Comparison of ENCODE assay signal across 7 mouse cellular contexts in the genomic region with DNA sequence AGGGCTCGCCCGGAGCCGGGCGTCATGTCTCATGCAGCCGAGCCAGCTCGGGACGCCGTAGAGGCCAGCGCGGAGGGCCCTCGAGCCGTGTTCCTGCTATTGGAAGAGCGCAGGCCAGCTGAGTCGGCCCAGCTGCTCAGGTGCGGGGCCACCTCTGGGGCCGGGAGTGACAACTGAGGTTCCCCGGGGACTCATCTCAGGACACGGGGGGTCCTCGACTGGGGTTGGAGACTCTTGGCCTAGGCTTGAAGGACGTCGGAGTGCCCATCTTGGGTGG. TPM values are rescaled to one million over a fixed set of nuclear protein-coding genes. Genes with fewer than 3 reads are reported as not detected.
A peak's percentile ranks its signal among the peaks of the same experiment; 100 is the strongest.
DNase-seq lines count a peak whose midpoint lies in the region; ATAC-seq and TF ChIP-seq lines count a peak whose summit lies in the region.

No protein-coding gene starts in this region.

- peak overlapping the region; percentile 80 for H3K27ac ChIP-seq in lung, postnatal 0 days (ENCODE audit: low read length)
- 0 out of 2 replicates have a peak overlapping the region, but pooled peaks have one; percentile 8 for H3K27ac ChIP-seq in limb, embryonic 11.5 days (replicated peaks; ENCODE audit: low read depth, low read length)
- H3K27ac ChIP-seq in small intestine, adult 2 months (ENCODE audit: insufficient read depth, low read depth, low read length): peak overlapping the region; percentile 86

- no peak for DNase-seq in lung, postnatal 0 days (ENCODE audit: low spot score)
- DNase-seq in lung, postnatal 36 days: no peak
- DNase-seq in limb, embryonic 11.5 days (ENCODE audit: low spot score): no peak
- no peak for DNase-seq in right cerebral cortex, postnatal 36 days (ENCODE audit: low spot score in 2 of 2)
- DNase-seq in layer of hippocampus, postnatal 14 days (ENCODE audit: low spot score in 2 of 2): no peak

- peak overlapping the region; percentile 64 for H3K4me3 ChIP-seq in lung, postnatal 0 days (ENCODE audit: low read depth, low read length)
- H3K4me3 ChIP-seq in erythroblast, embryonic 14.5 days (replicated peaks): peak overlapping the region; percentile 71
- peak overlapping the region; percentile 63 for H3K4me3 ChIP-seq in limb, embryonic 11.5 days (ENCODE audit: low read depth, low read length)
- H3K4me3 ChIP-seq in small intestine, adult 2 months (ENCODE audit: low read depth, low read length): peak overlapping the region; percentile 98

- ATAC-seq in lung, postnatal 0 days: no peak; the same call in 1 of the 2 replicates
- no peak for ATAC-seq in limb, embryonic 11.5 days (ENCODE audit: insufficient number of reproducible peaks, low FRiP score, low TSS enrichment, low read depth)

- TF ChIP-seq EP300 in lung, postnatal 0 days (IDR thresholded peaks at IDR 0.05): no peak

- no peaks in the 10 kb centered on the region; the same call in 1 of the 2 replicates for H3K36me3 ChIP-seq in lung, postnatal 0 days (ENCODE audit: insufficient read depth, low read length)
- peaks cover 18% of the 10 kb centered on the region for H3K36me3 ChIP-seq in erythroblast, embryonic 14.5 days (ENCODE audit: control insufficient read depth)
- H3K36me3 ChIP-seq in limb, embryonic 11.5 days (ENCODE audit: control insufficient read depth, insufficient read depth, low read length): no peaks in the 10 kb centered on the region
- peaks cover 16% of the 10 kb centered on the region for H3K36me3 ChIP-seq in small intestine, adult 2 months (ENCODE audit: control insufficient read depth, insufficient read depth, low read length)

- H3K9ac ChIP-seq in lung, postnatal 0 days (replicated peaks; ENCODE audit: low read depth): peak overlapping the region; percentile 63
- peak overlapping the region; percentile 60 for H3K9ac ChIP-seq in limb, embryonic 11.5 days (ENCODE audit: low read length)

- TF ChIP-seq POLR2A in small intestine, adult 2 months (IDR thresholded peaks at IDR 0.05; ENCODE audit: low read depth, low read length): no peak

- no peaks in the 10 kb centered on the region for H3K27me3 ChIP-seq in lung, postnatal 0 days (replicated peaks; ENCODE audit: insufficient read depth, low read length)
- no peaks in the 10 kb centered on the region for H3K27me3 ChIP-seq in erythroblast, embryonic 14.5 days (ENCODE audit: control insufficient read depth)
- H3K27me3 ChIP-seq in limb, embryonic 11.5 days (ENCODE audit: control insufficient read depth, insufficient read depth, low read length): no peaks in the 10 kb centered on the region
- H3K27me3 ChIP-seq in small intestine, adult 2 months (ENCODE audit: control insufficient read depth, insufficient read depth, low read length): no peaks in the 10 kb centered on the region

- H3K4me1 ChIP-seq in lung, postnatal 0 days (ENCODE audit: insufficient read depth, low read depth, low read length): no peaks in the 10 kb centered on the region
- peaks cover 53% of the 10 kb centered on the region for H3K4me1 ChIP-seq in erythroblast, embryonic 14.5 days (ENCODE audit: control insufficient read depth)
- no peaks in the 10 kb centered on the region for H3K4me1 ChIP-seq in limb, embryonic 11.5 days (ENCODE audit: control insufficient read depth, insufficient read depth, low read length)
- H3K4me1 ChIP-seq in small intestine, adult 2 months (ENCODE audit: control insufficient read depth, insufficient read depth, insufficient read length, low read length): peaks cover 2% of the 10 kb centered on the region; the same call in 1 of the 2 replicates

- H3K9me3 ChIP-seq in lung, postnatal 0 days (ENCODE audit: low read length): no peaks in the 10 kb centered on the region
- H3K9me3 ChIP-seq in erythroblast, embryonic 14.5 days (ENCODE audit: control insufficient read depth, low read length): peaks cover 2% of the 10 kb centered on the region; the same call in 1 of the 2 replicates
- H3K9me3 ChIP-seq in limb, embryonic 11.5 days (ENCODE audit: control insufficient read depth, low read length): no peaks in the 10 kb centered on the region

- no peak for TF ChIP-seq CTCF in lung, postnatal 0 days (IDR thresholded peaks at IDR 0.05)
- TF ChIP-seq CTCF in small intestine, adult 2 months (IDR thresholded peaks at IDR 0.05; ENCODE audit: extremely low read depth, insufficient read length, insufficient replicate concordance, low read depth, low read length): no peak

- H3K4me2 ChIP-seq in lung, postnatal 0 days (replicated peaks; ENCODE audit: low read depth, low read length): peak overlapping the region; percentile 59
- peak overlapping the region; percentile 60 for H3K4me2 ChIP-seq in limb, embryonic 11.5 days (ENCODE audit: low read depth, severe bottlenecking)

- 4% methylated on average over 21 of the region's 21 CpGs for WGBS in lung, postnatal 0 days
- WGBS in limb, embryonic 11.5 days: 12% methylated on average over 19 of the region's 21 CpGs
- 14% methylated on average over 21 of the region's 21 CpGs for WGBS in small intestine, adult 2 months

RNA-seq across cellular contexts. Expression of a gene that starts 0.5 kb away (rescaled TPM):
- polyA plus RNA-seq in lung, postnatal 0 days (2015; fragmentation: Nextera tagmentation; extraction: Ambion mirVana): 22.0 and 27.6 TPM in 2 replicates
- polyA plus RNA-seq in erythroblast, embryonic 14.5 days (2012): 1.7 and 1.8 TPM in 2 replicates
- 17.7 and 20.6 TPM in 2 replicates for polyA plus RNA-seq in limb, embryonic 11.5 days (2014; fragmentation: Nextera tagmentation; extraction: Ambion mirVana)
- 19.5 and 23.0 TPM in 2 replicates for polyA plus RNA-seq in small intestine, adult 2 months (2012; rRNA removed)
- 10 to 100 TPM; 31.7 to 34.4 TPM for total RNA-seq in layer of hippocampus, postnatal 14 days (2021)

RNA-seq across cellular contexts. Expression of a gene that starts 12.2 kb away (rescaled TPM):
- 26.4 and 28.2 TPM in 2 replicates for polyA plus RNA-seq in lung, postnatal 0 days (2015; fragmentation: Nextera tagmentation; extraction: Ambion mirVana)
- 0.02 and 0.11 TPM in 2 replicates for polyA plus RNA-seq in erythroblast, embryonic 14.5 days (2012)
- 21.4 and 22.8 TPM in 2 replicates for polyA plus RNA-seq in limb, embryonic 11.5 days (2014; fragmentation: Nextera tagmentation; extraction: Ambion mirVana)
- polyA plus RNA-seq in small intestine, adult 2 months (2012; rRNA removed): 16.3 and 65.1 TPM in 2 replicates
- 10 to 100 TPM; 15.5 to 19.6 TPM for total RNA-seq in layer of hippocampus, postnatal 14 days (2021)

RNA-seq across cellular contexts. Expression of a gene that starts 26.7 kb away (rescaled TPM):
- 22.1 and 25.6 TPM in 2 replicates for polyA plus RNA-seq in lung, postnatal 0 days (2015; fragmentation: Nextera tagmentation; extraction: Ambion mirVana)
- 3.5 and 4.8 TPM in 2 replicates for polyA plus RNA-seq in erythroblast, embryonic 14.5 days (2012)
- polyA plus RNA-seq in limb, embryonic 11.5 days (2014; fragmentation: Nextera tagmentation; extraction: Ambion mirVana): 34.4 and 41.7 TPM in 2 replicates
- 13.0 and 23.2 TPM in 2 replicates for polyA plus RNA-seq in small intestine, adult 2 months (2012; rRNA removed)
- 10 to 100 TPM; 88.1 to 98.9 TPM for total RNA-seq in layer of hippocampus, postnatal 14 days (2021)

RNA-seq across cellular contexts. Expression of a gene that starts 34.6 kb away (rescaled TPM):
- polyA plus RNA-seq in lung, postnatal 0 days (2015; fragmentation: Nextera tagmentation; extraction: Ambion mirVana): 18.3 and 18.8 TPM in 2 replicates
- 0.30 and 0.59 TPM in 2 replicates for polyA plus RNA-seq in erythroblast, embryonic 14.5 days (2012)
- polyA plus RNA-seq in limb, embryonic 11.5 days (2014; fragmentation: Nextera tagmentation; extraction: Ambion mirVana): 85.7 and 99.5 TPM in 2 replicates
- polyA plus RNA-seq in small intestine, adult 2 months (2012; rRNA removed): 36.5 and 46.2 TPM in 2 replicates
- total RNA-seq in layer of hippocampus, postnatal 14 days (2021): 100 to 1,000 TPM in 1 of 2 experiments, 10 to 100 TPM in 1; 98.2 to 107 TPM

RNA-seq across cellular contexts. Expression of a gene that starts 40.8 kb away (rescaled TPM):
- 0.64 and 2.7 TPM in 2 replicates for polyA plus RNA-seq in lung, postnatal 0 days (2015; fragmentation: Nextera tagmentation; extraction: Ambion mirVana)
- 0.46 and 0.51 TPM in 2 replicates for polyA plus RNA-seq in erythroblast, embryonic 14.5 days (2012)
- polyA plus RNA-seq in limb, embryonic 11.5 days (2014; fragmentation: Nextera tagmentation; extraction: Ambion mirVana): not detected in 2 replicates
- 0.10 and 0.25 TPM in 2 replicates for polyA plus RNA-seq in small intestine, adult 2 months (2012; rRNA removed)
- total RNA-seq in layer of hippocampus, postnatal 14 days (2021): not detected

Comparison
In these comparisons a context has a peak if more than half of its experiments do, and no peak if none do; other contexts are left out.
1. H3K27ac ChIP-seq: peak in every context shown above with its lines; median percentile 86 in small intestine, adult 2 months; 80 in lung, postnatal 0 days; 8 in limb, embryonic 11.5 days.
2. RNA of a gene that starts 12.2 kb away (polyA plus RNA-seq): 16.3 to 65.1 TPM in small intestine, adult 2 months, 26.4 to 28.2 TPM in lung, postnatal 0 days and 21.4 to 22.8 TPM in limb, embryonic 11.5 days; 0.02 to 0.11 TPM in erythroblast, embryonic 14.5 days; every median in the first group is over 10 times any median in the second.
3. Peak in every context shown above with its lines, with median percentiles within 50 percentile points of each other: H3K4me3 ChIP-seq.